Mouse (Mus musculus) liver, postnatal 0 days (tissue): ENCODE measurements at regions not wholly inside any gene's neighbourhood (a gene's known extent, or its start where the extent isn't known, plus 50 kb on each side); places are given as distances from the start of the nearest gene placed in this dataset.

Experiments used
- ATAC-seq: fragments of 200-750 bp; cut with Nextera tagmentation; 2 replicates; pipeline ENCODE4 v1.8.0; 2017; ENCODE audit warnings: mild to moderate bottlenecking, moderate library complexity
- DNase-seq: peaks from one replicate; pipeline ENCODE4 v3.0.0-alpha.2; 2016
- H3K27ac ChIP-seq: fragments of 300-500 bp; sonication (generic); 2 replicates; pipeline ENCODE4 v1.5.1; 2014; ENCODE audit warnings: antibody characterized with exemption, moderate library complexity, mild to moderate bottlenecking, low read depth
- H3K27me3 ChIP-seq: fragments of 300-500 bp; sonication (generic); 2 replicates; pipeline ENCODE4 v1.6.1; 2014; ENCODE audit warnings: low read length, control low read depth, mixed read lengths; ENCODE audit not compliant: insufficient read depth
- H3K36me3 ChIP-seq: fragments of 300-500 bp; sonication (generic); replicated peaks from 2 replicates; pipeline ENCODE4 v1.6.1; 2014; ENCODE audit warnings: mild to moderate bottlenecking, control low read depth, low read length, moderate library complexity, mixed read lengths; ENCODE audit not compliant: insufficient read depth
- H3K4me1 ChIP-seq: fragments of 300-500 bp; sonication (generic); 2 replicates; pipeline ENCODE4 v1.6.1; 2014; ENCODE audit warnings: antibody characterized with exemption, mild to moderate bottlenecking, control low read depth; ENCODE audit not compliant: insufficient read depth
- H3K4me2 ChIP-seq: fragments of 300-500 bp; sonication (generic); 2 replicates; pipeline ENCODE4 v1.6.1; 2014; ENCODE audit warnings: low read depth, mild to moderate bottlenecking, low read length, moderate library complexity, mixed read lengths
- H3K4me3 ChIP-seq: fragments of 300-500 bp; sonication (generic); 2 replicates; pipeline ENCODE4 v1.5.1; 2014; ENCODE audit warnings: low read depth, low read length
- H3K9ac ChIP-seq: fragments of 300-500 bp; sonication (generic); replicated peaks from 2 replicates; pipeline ENCODE4 v1.6.1; 2014; ENCODE audit warnings: mild to moderate bottlenecking, moderate library complexity
- H3K9me3 ChIP-seq: fragments of 300-500 bp; sonication (generic); 2 replicates; pipeline ENCODE4 v1.6.1; 2016; ENCODE audit warnings: mild to moderate bottlenecking, control low read depth, low read length, mixed read lengths
- CTCF ChIP-seq: sonication (generic); IDR thresholded peaks from 2 replicates; pipeline ENCODE4 v1.5.1; 2016; ENCODE audit warnings: antibody characterized with exemption, low read depth
- EP300 ChIP-seq: IDR thresholded peaks from 2 replicates; pipeline ENCODE4 v1.6.1; 2016; ENCODE audit warnings: antibody characterized with exemption, low read depth, mild to moderate bottlenecking
- WGBS: fragments of 180-500 bp; shearing (Covaris S2); extraction: QIAGEN DNeasy Blood & Tissue Kit; methylation state at CpG from one replicate; pipeline ENCODE4 v1.1.7; 2014; ENCODE audit not compliant: insufficient replicate concordance; 5-methylcytosine and 5-hydroxymethylcytosine counted together

- TF ChIP-seq CTCF (no peak), EP300 (no peak)
- H3K27ac ChIP-seq = no peak overlapping the region
- H3K4me1 ChIP-seq = no peaks in the 10 kb centered on the region
- H3K9me3 ChIP-seq = no peaks in the 10 kb centered on the region
- ATAC-seq (no peak), DNase-seq (no peak)
- no peak overlapping the region for H3K9ac ChIP-seq
- no peak overlapping the region for H3K4me3 ChIP-seq
- WGBS = 67% methylated on average over 5 of the region's 5 CpGs
- no peaks in the 10 kb centered on the region for H3K27me3 ChIP-seq
- H3K36me3 ChIP-seq = no peaks in the 10 kb centered on the region
- no peak overlapping the region for H3K4me2 ChIP-seq
Observed at GRCm38 (mm10) chr2:131772163-131772562, 87.4 kb downstream of the Erv3 start.

GRCm38 (mm10) chr2:131770852-131771251 is 88.7 kb downstream of the Erv3 start:
- no peak overlapping the region for H3K4me3 ChIP-seq
- ATAC-seq = no peak
- no peaks in the 10 kb centered on the region for H3K36me3 ChIP-seq
- TF ChIP-seq EP300 (no peak), CTCF (peak; percentile 70)
- no peaks in the 10 kb centered on the region for H3K9me3 ChIP-seq
- no peak overlapping the region for H3K9ac ChIP-seq
- DNase-seq = peak; percentile 23
- WGBS = 47% methylated on average over 5 of the region's 5 CpGs
- H3K27me3 ChIP-seq = no peaks in the 10 kb centered on the region
- no peaks in the 10 kb centered on the region for H3K4me1 ChIP-seq
- no peak overlapping the region for H3K4me2 ChIP-seq
- no peak overlapping the region for H3K27ac ChIP-seq

GRCm38 (mm10) chr2:131769656-131770210 is 89.8 kb downstream of the Erv3 start:
- no peaks in the 10 kb centered on the region for H3K36me3 ChIP-seq
- H3K27me3 ChIP-seq = no peaks in the 10 kb centered on the region
- H3K4me1 ChIP-seq = no peaks in the 10 kb centered on the region
- no peak overlapping the region for H3K4me2 ChIP-seq
- TF ChIP-seq EP300 = no peak
- no peak for TF ChIP-seq CTCF
- no peak overlapping the region for H3K9ac ChIP-seq
- WGBS = 74% methylated on average over 9 of the region's 9 CpGs
- H3K9me3 ChIP-seq = no peaks in the 10 kb centered on the region
- no peak overlapping the region for H3K4me3 ChIP-seq
- H3K27ac ChIP-seq = no peak overlapping the region
- ATAC-seq (no peak), DNase-seq (no peak)

- DNase-seq (no peak), ATAC-seq (no peak)
- WGBS = 88% methylated on average over 9 of the region's 9 CpGs
- no peak overlapping the region for H3K4me3 ChIP-seq
- no peaks in the 10 kb centered on the region for H3K27me3 ChIP-seq
- no peak overlapping the region for H3K9ac ChIP-seq
- H3K4me2 ChIP-seq = no peak overlapping the region
- no peak overlapping the region for H3K27ac ChIP-seq
- no peaks in the 10 kb centered on the region for H3K4me1 ChIP-seq
- H3K9me3 ChIP-seq = no peaks in the 10 kb centered on the region
- TF ChIP-seq EP300 (no peak), CTCF (no peak)
- H3K36me3 ChIP-seq = no peaks in the 10 kb centered on the region
Observed at GRCm38 (mm10) chr2:131766500-131766899, 93.0 kb downstream of the Erv3 start.

- TF ChIP-seq CTCF = no peak
- no peak for TF ChIP-seq EP300
- Histone ChIP-seq H3K9me3 (no peaks in the 10 kb centered on the region), H3K4me3 (no peak overlapping the region), H3K27me3 (no peaks in the 10 kb centered on the region), H3K9ac (no peak overlapping the region), H3K4me2 (no peak overlapping the region), H3K27ac (no peak overlapping the region), H3K36me3 (no peaks in the 10 kb centered on the region), H3K4me1 (no peaks in the 10 kb centered on the region)
- DNase-seq (no peak), ATAC-seq (no peak)
- WGBS = 80% methylated on average over 2 of the region's 2 CpGs
Observed at GRCm38 (mm10) chr2:131761507-131761906, 98.0 kb downstream of the Erv3 start.

GRCm38 (mm10) chr2:131757183-131757903 is 102.2 kb downstream of the Erv3 start:
- Histone ChIP-seq H3K4me1 (no peaks in the 10 kb centered on the region), H3K4me2 (no peak overlapping the region), H3K9me3 (no peaks in the 10 kb centered on the region), H3K9ac (no peak overlapping the region), H3K27me3 (no peaks in the 10 kb centered on the region), H3K36me3 (no peaks in the 10 kb centered on the region), H3K27ac (no peak overlapping the region), H3K4me3 (no peak overlapping the region)
- ATAC-seq (no peak), DNase-seq (no peak)
- 62% methylated on average over 7 of the region's 7 CpGs for WGBS
- no peak for TF ChIP-seq CTCF
